Mouse (Mus musculus) MEL (cell line): Measurements from ENCODE around the gene Eif2a.

Experiments used
- POLR2AphosphoS2 ChIP-seq: IDR thresholded peaks from 2 replicates; pipeline ENCODE4 v1.6.1; 2011; ENCODE audit warnings: low read length, improper control_type of control experiment
- USF2 ChIP-seq, 2 experiments: IDR thresholded peaks; 2 replicates each; pipeline ENCODE4 v1.6.1; 2011 to 2012; ENCODE audit warnings: improper control_type of control experiment in 2 of 2, low read length in 2 of 2, borderline replicate concordance in 1 of 2, inconsistent platforms in 1 of 2, low read depth in 1 of 2, mild to moderate bottlenecking in 1 of 2; ENCODE audit not compliant: insufficient read depth in 1 of 2

DNA sequence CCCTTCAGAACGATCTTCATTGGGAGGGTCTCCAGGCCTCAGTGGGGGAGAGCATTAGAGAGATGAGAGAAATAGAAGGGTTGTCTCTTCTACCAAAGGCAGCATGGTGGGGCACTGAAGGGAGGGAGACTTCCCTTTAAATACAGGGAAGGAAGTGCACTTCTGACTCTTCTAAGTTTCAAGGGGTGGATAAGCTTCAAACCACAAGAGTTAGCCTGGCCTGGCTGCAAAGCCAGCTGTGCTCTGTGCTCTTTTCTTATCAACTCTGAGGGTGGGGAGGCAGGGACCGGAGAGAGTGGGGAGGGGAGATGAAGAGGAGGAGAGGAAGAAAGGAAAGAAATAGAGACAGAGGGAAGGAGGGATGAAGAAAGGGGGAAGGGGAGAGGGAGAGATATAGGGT is 23.7 kb upstream of the Eif2a start:
- TF ChIP-seq USF2 (IDR thresholded peaks at IDR 0.05; ENCODE audit: borderline replicate concordance in 1 of 2, insufficient read depth in 1 of 2, low read depth in 1 of 2, low read length in 2 of 2): no peak
- no peak for TF ChIP-seq POLR2AphosphoS2
